Mouse (Mus musculus): ENCODE results near the gene Slc3a2.
"Not testable (repeated sequence)": the region's sequence is repeated elsewhere in the genome, so short reads cannot be mapped to it uniquely, and the experiment has no call there.

The Slc3a2 gene

GRCm38 (mm10) chr19:8722907-8723573, at the start of gene Slc3a2:
Slc3a2 (minus strand) TSS chr19:8723369.
- DNase-seq (ENCODE audit: low read depth), result peak; percentile 99

- DNase-seq (ENCODE audit: low read depth), result no peak
Measured at GRCm38 (mm10) chr19:8770567-8771270, 47.5 kb upstream of the Slc3a2 start, which contains the start of gene Tmem223. Tmem223 (plus strand) TSS chr19:8770996.

DNA sequence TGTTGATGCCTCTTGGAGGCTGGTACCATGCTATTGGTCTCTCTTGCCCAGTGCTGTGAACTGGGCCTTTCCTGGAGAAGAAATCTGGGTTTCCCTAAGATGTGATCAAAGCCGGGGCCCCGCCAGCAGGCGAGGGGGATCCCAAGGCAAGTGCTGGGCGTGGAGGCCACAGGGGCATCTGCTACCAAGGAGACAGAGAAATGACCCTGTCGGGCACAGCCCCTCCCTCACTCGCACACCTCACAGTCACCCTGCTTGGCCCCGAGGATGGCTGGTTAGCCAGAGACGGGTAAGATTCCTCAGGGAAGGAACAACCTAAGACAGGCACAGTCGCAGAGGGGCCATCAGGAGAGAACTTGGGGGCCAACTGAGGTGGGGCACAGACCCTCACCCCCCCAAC, 42.4 kb upstream of the Slc3a2 start:
- DNase-seq (ENCODE audit: low read depth), result no peak

DNA sequence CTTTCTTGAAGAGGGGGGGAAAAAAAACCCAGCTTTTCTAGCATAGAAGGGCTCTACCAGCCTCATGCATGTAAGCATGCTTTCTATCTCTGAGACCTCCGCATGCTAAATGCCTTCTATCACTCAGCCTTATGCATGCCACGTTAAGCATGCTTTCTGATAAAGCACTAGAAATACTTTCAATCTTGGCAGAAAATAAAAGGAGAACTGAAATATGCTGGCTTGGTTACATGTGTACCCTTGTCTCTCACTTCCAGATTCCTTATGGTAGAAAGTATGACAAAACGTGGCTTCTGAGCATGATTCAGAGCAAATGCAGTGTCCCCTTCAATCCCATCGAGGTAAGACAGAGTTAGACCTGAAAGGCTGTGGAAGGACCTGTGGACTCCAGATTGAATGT, 40.1 kb upstream of the Slc3a2 start:
- no peak for DNase-seq (ENCODE audit: low read depth)

GRCm38 (mm10) chr19:8760757-8761156, 37.6 kb upstream of the Slc3a2 start:
- no peak for DNase-seq (ENCODE audit: low read depth)

DNA sequence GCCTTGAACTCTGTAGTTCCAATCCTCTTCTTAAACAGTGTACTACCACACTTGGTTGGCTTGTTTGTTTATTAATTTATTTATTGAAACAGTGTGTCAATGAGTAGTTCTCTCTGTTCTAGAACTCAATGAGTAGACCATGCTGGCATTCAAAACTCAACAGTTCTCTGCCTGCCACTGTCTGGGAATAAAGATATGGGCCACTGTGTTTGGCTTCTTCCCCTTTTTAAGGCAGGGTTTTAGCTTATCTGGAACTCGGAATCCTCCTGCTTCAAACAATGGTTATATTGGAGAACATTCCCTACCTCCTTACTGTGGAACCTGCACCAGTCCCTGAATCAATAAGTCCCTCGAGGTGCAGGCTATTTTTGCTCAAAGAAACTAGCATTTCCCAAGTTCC, 35.7 kb upstream of the Slc3a2 start:
- no peak for DNase-seq (ENCODE audit: low read depth)

DNA sequence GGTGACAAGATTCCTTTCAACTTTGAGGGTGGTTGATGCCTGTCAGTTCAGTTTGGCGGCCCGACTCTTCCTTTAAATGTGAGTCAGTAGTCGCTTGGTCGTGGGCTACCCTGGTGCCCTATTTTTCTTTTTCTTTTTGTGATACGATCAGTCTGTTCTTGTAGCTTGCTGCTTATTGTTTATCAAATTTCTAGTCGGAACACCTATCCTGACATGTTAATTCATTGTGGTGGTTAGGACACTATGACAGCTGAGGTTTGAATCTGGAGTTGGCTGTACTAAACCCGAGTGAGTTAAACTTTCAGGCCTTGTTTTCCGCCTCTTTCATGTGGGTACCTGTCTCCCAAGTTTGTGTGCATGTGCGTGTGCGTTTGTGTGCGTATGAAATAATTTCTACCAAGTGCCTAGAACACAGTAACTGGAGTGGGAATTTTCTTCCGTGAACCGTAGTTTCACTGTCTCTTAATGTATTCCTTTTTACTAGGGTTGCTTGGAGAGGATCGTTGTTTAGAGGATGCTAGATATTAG, 34.4 kb upstream of the Slc3a2 start:
- peak; percentile 17 for DNase-seq (ENCODE audit: low read depth)

DNA sequence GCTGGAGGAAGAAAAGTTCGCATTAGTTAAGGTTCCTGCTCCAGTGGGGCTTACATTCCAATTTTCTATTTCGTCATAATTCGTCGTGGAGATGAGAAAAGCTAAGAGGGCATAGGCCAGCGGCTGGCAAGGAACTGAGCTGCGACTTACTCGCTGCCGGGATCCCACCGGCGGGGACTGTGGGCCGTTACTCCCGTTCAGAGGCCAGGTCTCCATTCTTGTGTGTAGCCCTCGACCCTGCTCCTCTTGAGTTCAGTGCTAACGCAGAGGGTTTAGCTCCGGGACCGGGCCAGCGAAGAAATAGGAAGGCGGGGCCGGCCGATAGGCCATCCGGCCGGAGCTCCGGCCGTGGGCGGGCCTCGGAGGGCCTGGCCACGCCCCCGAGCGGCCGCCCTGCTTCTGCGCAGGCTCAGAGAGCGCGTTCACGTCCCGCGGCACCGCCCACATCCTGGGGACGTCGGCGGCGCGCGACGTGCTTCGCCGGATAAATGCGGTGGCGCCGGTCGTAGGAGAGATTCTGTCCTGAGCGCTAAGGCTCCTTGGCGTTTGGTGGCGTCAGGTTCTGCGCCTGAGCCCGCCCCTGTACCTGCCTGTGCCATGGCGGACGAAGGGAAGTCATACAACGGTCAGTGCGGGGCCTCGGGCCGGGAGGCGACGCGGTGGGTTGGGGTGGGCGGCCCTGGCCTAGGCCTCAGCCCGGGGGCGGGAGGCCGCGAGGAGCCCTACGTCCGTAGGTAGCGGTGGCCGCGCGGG, 33.6 kb upstream of the Slc3a2 start, which contains the start of gene Nxf1:
Gene Nxf1, plus strand, starts transcription at position 439 of the 753 bp plus-strand sequence.
- peak; percentile 99 for DNase-seq (ENCODE audit: low read depth)

DNA sequence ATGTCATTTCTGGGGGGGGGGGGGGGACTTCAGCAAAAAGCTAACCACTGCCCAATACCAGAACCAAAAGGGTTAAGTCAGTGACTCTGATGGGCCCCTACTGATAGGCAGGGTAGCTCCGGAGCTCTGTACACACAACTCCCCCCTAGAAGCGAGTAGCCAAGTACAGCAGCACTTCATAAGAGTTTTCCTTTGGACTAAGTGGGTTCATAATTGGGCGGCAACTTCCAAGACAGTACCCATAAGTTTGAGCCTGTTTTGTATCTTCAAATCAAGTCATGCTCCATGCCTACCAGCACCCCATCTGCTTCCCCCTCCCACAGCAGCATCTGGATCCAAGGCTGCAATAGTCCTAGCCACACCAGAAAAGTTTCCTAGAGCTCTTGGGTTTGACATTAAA, 32.5 kb upstream of the Slc3a2 start:
- DNase-seq (ENCODE audit: low read depth), result peak; percentile 18

- peak; percentile 67 for DNase-seq (ENCODE audit: low read depth)
Measured at GRCm38 (mm10) chr19:8747368-8747767, 24.2 kb upstream of the Slc3a2 start.

GRCm38 (mm10) chr19:8745382-8745781, 22.2 kb upstream of the Slc3a2 start:
- DNase-seq (ENCODE audit: low read depth), result no peak

DNA sequence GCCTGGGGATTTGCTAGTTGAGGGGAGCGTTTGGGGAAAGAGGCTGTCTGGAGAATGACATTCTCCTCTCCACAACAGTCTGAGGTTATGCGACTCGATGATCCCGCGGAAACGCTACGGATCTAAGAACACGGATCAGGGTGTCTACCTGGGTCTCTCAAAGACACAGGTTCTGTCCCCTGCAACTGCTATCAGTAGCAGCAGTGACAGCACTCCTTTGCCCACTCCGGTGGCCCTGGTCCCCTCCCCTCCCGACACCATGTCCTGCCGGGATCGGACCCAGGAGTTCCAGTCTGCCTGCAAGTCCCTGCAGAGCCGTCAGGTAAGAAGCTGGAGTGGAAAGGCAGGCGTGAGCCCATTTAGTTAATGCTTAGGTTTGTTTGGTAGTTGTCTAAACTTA, 19.0 kb upstream of the Slc3a2 start:
- no peak for DNase-seq (ENCODE audit: low read depth)

GRCm38 (mm10) chr19:8741243-8741869, 18.2 kb upstream of the Slc3a2 start, which contains the start of gene Stx5a:
Stx5a (plus strand) TSS chr19:8741413.
- DNase-seq (ENCODE audit: low read depth), result peak; percentile 99

DNA sequence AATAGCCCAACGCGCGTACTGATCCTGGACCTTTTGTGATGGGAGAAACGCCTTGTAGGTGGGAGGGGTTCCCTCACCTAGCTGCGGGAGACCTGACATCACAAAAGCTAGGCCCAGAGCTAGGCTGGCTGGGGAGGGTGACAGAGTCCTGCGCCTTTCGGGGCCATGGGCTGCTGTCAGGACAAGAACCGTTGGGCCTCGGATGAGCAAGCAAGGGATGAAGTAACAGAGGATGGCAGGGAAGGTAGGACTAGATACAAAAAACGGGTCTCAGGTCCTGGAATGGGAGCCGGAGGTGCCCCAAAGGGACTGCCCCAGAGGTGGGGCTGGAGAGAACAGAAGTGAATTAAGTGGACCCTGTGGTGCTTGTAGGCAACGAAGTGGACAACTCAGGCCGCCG, 17.4 kb upstream of the Slc3a2 start, which contains the start of gene 1700092M07Rik:
Gene 1700092M07Rik, plus strand, starts transcription at position 116 of the 400 bp plus-strand sequence.
- no peak for DNase-seq (ENCODE audit: low read depth)

- no peak for DNase-seq (ENCODE audit: low read depth)
Measured at GRCm38 (mm10) chr19:8739646-8740045, 16.5 kb upstream of the Slc3a2 start.

- no peak for DNase-seq (ENCODE audit: low read depth)
Measured at GRCm38 (mm10) chr19:8738911-8739310, 15.7 kb upstream of the Slc3a2 start.

DNA sequence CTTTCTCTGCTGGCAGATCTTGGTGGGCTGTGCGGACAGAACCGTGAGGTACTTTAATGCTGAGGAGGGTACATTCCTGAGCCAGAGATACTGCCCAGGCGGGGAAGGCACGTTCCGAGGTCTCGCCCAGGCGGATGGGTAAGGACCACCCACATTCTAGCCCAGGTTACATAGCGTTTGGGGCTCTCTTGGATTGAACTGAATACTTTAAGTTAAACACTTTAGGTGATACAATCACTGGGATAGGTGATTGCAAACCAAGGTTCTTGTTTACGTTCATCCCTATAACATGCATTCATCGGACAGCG, 12.9 kb upstream of the Slc3a2 start:
- no peak for DNase-seq (ENCODE audit: low read depth)

DNA sequence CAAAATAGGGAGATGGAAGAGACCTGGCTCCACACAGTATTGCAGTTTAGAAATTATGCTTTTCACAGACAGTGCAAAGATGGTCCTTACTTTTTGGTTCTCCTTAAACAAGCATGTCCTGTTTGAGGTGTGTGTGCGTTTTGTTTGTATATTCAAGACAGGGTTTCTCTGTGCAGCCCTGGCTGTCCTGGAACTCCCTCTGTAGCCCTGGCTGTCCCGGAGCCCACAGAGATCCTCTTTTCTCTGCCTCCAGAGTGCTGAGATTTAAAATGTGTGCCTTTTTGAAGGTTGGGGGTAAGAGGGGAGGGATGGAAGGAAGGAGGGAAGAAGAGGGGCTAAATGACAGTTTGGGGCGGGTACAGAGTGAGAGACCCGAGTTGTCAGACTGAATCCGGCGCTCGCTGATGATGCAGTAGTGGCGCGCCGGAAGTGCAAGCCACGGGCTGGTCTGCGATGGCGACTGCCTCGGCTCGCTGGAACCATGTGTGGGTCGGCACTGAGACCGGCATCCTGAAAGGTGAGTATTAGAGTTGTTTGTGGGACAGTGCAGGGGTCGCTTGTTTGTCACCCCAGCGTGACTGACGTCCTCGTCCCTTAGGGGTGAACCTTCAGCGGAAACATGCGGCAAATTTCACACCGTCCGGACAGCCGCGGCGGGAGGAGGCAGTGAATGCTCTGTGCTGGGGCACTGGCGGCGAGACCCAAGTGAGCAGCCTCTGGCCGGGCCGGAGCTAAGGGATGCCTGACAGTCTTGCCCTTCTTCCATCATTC, 12.4 kb upstream of the Slc3a2 start, which contains the start of gene Wdr74:
Gene Wdr74, plus strand, starts transcription at position 439 of the 771 bp plus-strand sequence.
- peak; percentile 98 for DNase-seq (ENCODE audit: low read depth)

DNA sequence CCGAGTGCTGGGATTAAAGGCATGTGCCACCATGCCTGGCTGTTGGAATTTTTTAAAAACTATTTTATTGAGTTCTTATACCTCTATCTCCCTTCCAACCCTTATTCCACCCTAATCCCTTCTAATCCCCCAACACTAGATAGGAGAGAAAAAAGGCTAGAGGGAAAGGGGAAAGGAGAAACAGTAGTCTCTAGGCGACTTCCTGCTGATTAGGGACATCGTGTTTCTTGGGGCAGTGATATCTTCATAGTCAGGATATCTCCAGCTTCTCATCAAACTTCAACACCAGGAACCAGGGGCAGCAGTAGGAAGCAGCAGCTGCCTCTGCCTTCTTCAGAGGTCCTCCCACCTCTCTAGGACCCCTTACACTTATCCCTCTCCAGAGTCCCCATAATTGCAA, 11.2 kb upstream of the Slc3a2 start:
- no peak for DNase-seq (ENCODE audit: low read depth)

GRCm38 (mm10) chr19:8728335-8729099, 5.3 kb upstream of the Slc3a2 start:
- DNase-seq (ENCODE audit: low read depth), result not testable (repeated sequence)
